Mouse (Mus musculus): Measurements from ENCODE around the gene Fxyd5.

The Fxyd5 gene

DNA sequence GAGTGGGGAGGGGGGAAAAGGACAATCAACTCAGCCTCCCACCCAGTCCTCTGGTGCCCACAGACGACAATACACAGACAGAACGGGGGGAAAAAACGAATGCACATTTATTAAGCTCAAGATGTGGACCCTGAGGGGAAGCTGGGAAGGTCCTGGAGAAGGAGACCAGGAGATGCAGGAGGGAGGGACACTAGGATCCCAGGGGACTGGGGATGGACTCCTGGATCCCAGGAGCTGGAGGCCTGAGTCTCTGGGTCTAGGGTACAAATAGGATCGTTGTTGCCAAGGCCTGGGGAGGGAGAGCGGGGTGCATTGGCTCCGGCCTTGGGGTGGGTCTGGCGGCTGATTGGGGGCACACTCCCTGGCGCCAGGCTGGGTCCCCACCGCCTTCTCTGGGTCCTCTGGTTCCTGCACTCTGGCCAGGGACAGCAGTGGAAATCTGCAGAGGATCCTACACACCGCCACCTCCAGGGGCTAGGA, at the start of gene Fxyd5:
Gene Fxyd5, minus strand, starts transcription at position 51 of the 480 bp plus-strand sequence.
- no peak for DNase-seq

DNA sequence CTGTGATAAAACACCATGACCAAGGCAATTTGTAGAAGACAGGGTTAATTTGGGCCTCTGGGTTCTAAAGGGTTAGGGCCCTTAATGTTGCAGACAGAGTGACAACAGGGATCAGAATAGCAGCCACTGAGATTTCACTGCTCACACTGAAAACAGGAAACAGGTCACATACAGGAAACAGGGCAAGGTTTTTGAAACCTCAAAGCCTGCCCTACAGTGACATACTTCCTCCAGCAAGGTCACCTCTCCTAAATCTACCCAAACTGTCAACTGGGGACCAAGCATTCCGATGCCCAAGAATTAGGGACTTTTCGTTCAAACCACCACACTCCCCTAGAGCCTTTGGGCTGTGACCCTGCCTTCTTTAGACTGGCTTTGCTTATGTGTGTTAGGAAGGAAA, 47.4 kb upstream of the Fxyd5 start:
- no peak for DNase-seq

DNA sequence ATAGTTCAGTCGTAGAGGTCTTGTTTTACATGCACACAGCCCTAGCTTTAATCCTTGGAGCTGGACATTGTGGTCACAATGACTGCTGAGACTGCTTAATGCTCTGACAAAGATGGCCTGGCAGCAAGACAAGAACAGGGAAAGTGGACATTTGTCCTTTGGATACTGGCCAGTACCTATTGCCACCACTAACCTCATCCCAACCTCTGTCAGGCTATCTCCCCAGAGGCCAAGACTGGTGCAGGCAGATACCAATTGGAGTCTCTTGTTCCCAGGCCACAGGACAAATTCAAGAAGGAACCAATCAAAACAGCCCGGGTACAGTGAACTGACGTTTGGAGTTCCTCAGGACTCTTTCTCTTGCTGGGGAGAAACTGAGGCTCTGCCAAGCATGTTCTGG, 45.9 kb upstream of the Fxyd5 start:
- no peak for DNase-seq

GRCm38 (mm10) chr7:31087262-31087661, 45.0 kb upstream of the Fxyd5 start:
- DNase-seq = no peak

GRCm38 (mm10) chr7:31086175-31086755, 44.0 kb upstream of the Fxyd5 start:
- no peak for DNase-seq

DNA sequence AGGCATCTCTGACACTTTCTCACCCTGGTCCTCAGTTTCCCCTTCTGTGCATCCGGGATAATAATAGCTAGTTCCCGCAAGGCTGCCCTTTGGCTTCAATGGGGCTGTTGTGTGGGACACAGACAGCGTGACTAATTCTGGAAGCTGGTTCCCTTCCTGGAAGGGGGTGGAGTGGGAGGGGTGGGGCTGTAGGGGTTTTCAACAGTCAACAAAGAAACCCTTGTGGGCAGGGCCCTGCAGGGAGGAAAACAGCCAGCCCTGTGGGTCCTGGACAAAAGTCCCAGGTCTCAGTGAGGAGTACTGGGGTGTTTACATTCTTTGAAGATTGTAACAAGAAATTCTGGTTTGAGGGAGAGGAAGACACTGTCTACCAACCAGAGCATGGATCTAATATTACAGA, 42.9 kb upstream of the Fxyd5 start:
- DNase-seq = peak; percentile 58

- DNase-seq = peak; percentile 45
These were observed 41.9 kb upstream of the Fxyd5 start for GRCm38 (mm10) chr7:31084140-31084539.

GRCm38 (mm10) chr7:31082831-31083588, 40.7 kb upstream of the Fxyd5 start:
- peak; percentile 47 for DNase-seq

- DNase-seq = no peak
These were observed 39.8 kb upstream of the Fxyd5 start for GRCm38 (mm10) chr7:31082106-31082505.

DNA sequence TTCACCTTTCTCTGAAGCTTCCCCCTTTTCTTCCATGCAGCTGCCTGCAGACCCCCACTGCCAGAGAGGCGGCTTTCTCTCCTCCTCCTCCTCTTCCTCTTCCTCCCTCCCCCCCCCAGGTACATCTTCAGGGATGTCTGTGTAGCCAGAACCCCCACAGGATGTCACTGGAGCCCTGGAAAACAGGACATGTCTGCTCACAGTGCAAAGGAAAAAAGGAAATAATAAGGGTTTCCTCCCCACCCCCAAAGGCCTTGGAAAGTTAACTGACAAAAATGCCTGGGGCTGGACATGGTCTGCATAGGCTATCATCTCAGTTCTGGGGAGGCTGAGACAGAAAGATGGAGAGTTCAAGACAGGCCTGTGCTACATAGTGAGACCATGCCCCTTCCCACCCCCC, 38.8 kb upstream of the Fxyd5 start:
- no peak for DNase-seq

- no peak for DNase-seq
These were observed 38.3 kb upstream of the Fxyd5 start for GRCm38 (mm10) chr7:31080611-31081010.

- DNase-seq = no peak
These were observed 37.4 kb upstream of the Fxyd5 start for GRCm38 (mm10) chr7:31079670-31080069.

DNA sequence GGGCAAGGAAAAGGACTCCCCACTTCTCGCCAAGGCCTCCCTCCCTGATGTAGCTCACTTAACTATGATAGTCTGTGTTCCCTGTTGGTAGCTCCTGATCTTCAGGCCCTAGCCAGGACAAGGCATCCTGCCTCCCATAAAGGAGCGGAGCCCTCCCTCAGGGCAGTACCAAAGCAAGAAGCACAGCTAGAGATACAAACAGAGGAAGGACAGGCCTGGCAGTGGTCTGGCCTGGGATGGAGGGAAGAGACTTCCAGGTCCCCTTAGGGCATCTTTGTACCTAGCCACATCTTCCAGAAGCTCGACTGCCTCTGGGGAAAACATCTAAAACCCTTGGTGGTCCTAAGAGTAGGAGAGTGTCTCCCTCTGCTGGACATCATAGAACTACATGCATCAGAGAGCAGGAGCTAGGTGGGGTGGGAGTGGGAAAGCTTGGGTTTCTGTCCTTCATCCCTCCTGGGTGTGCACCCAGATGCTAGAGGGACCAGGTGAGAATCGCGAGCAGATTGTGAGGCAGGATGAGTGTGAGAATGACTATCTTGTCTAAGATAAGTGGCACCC, 35.7 kb upstream of the Fxyd5 start:
- DNase-seq = peak; percentile 63

- no peak for DNase-seq
These were observed 35.2 kb upstream of the Fxyd5 start for GRCm38 (mm10) chr7:31077470-31077869.

DNA sequence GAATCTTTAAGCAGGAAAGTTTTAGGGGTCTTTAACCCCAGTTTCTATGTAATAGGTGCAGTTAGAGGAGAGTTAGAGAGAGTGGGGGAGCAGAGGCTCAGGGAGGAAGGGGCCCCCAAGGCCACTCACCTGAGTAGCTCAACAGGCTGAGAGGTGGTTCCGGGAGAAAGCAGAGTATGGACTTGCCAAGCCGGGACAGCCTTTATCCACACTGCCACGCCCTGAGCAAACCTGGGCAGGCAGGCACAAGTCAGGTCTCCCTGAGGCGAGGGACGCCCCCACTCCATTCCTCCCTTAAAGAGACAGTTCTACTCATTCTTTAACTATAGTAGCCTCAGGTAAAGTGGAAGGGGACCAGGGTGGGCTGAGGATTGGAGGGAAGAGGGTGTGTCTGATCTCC, 34.2 kb upstream of the Fxyd5 start, which contains the start of gene Fxyd3:
Gene Fxyd3, minus strand, starts transcription at position 213 of the 400 bp plus-strand sequence.
- DNase-seq = no peak

DNA sequence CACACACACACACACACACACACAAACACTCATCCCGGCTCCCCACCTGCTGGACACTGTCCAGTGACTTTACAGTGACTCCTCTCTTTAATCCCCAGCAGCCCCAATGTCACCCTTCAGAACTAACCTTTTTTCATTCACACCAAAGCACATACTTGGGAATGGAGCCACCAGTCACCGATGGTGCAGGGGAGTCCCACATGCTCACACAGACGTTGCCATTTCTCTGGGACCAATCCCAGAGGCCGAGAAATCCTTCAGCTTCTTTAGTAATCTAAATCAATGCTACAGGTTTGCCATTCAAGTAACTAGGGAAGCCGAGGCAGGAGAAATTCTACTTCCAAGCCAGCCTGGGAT, 32.4 kb upstream of the Fxyd5 start:
- no peak for DNase-seq

DNA sequence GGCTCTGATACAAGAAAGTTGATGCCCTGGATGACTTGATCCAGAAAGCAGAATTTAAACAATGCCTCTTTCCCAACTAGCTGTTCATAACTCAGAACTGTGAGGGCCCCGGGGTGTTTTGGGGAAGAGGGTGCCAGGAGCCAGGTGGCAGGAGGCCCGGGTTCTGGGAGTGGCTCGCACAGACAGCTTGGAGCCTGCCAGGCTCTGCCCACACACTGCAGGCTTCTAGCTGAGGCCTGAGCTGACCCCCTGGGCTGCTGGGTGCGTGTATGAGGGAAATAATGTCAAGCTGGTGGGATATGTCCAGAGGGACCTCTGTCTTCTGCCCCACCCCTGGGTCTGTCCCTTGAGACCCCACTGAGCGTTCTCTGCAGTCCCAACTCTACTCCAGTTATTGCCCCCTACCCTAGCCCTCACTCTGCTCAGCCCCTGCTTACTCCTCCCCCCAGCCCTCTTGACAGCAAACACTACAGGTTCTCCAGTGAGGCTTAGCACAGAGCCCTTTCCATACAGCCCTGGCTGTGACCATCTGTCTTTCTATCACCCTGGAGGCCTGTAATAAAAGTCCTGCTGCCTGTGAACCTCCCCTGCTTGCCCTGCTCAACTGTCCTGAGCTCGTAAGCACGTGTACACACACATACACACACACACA, 31.9 kb upstream of the Fxyd5 start:
- no peak for DNase-seq

DNA sequence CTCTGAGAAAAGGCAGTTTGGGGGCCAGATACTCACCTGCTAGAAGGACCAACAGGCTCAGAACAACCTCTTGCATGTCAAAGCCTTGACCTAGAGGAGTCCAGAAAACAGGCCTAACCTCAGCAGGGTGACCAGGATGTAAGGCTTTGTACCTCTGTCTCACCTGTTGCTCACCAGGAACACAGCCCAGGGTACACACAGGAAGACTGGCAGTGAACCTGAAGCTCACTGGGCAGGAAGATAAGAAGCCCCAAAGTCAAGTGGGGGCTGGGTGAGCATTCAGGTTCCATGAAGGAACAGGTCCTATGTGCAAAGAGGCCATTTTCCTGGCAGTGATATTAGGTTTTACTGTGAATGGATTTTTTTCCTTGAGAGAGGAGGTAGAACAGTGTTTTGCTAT, 31.3 kb upstream of the Fxyd5 start:
- no peak for DNase-seq

GRCm38 (mm10) chr7:31072326-31072725, 30.0 kb upstream of the Fxyd5 start:
- DNase-seq = no peak

- DNase-seq = no peak
These were observed 28.0 kb upstream of the Fxyd5 start for GRCm38 (mm10) chr7:31070324-31070723.

GRCm38 (mm10) chr7:31069491-31069890, 27.2 kb upstream of the Fxyd5 start:
- peak; percentile 55 for DNase-seq

DNA sequence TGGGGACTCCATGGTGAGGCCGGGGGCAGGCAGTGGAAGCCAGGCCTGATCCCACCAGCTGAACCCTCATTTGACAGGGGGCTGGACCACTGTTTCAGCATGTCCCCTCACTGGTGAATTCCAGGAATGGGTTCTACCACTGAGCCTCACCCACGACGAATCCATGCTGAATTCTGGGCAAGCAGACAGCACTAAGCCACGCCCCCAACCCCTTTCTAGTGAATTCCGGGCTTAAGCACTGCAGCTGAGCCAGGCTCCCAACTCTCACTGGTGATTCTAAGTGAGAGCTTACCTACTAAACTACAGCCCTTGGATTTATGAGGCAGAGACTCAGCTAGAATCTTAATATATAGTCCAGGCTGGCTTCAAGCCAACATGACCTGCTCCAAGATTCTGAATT, 25.6 kb upstream of the Fxyd5 start:
- DNase-seq = peak; percentile 69

GRCm38 (mm10) chr7:31063074-31063560, 20.8 kb upstream of the Fxyd5 start:
- DNase-seq = no peak

DNA sequence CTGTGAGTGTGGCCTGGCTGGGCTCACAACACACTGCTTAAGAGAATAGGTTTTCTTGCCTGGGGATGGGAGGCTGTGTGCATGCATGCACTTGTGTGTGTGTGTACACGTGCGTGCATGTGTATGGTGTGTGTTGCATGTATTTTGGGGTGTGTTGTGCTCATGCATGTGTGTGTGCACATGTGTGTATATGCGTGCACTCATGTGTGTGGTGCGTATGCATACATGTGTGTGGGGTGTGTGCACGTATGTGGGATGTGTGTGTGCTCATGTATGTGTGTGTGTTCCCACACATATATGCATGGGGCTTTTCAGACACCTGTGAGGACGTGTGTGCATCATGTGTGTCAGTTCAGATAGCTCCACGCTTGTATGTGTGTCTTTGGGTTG, 18.3 kb upstream of the Fxyd5 start:
- no peak for DNase-seq

Measured in kidney, postnatal 10 days (tissue).